Mouse (Mus musculus) forebrain, embryonic 12.5 days (tissue): ENCODE measurements around the gene Znrf2. TPM values are rescaled to one million over a fixed set of nuclear protein-coding genes. Genes with fewer than 3 reads are reported as not detected.

ENCODE experiments used
- ATAC-seq: fragments of 200-750 bp; cut with Nextera tagmentation; 2 replicates; pipeline ENCODE4 v1.8.0; 2017; ENCODE audit warnings: moderate TSS enrichment; ENCODE audit not compliant: low FRiP score
- H3K27ac ChIP-seq: fragments of 300-500 bp; sonication (generic); 2 replicates; pipeline ENCODE4 v1.5.1; 2016; ENCODE audit warnings: mild to moderate bottlenecking
- H3K27me3 ChIP-seq: fragments of 300-500 bp; sonication (generic); 2 replicates; pipeline ENCODE4 v1.6.1; 2016; ENCODE audit warnings: mild to moderate bottlenecking
- H3K36me3 ChIP-seq: fragments of 300-500 bp; sonication (generic); replicated peaks from 2 replicates; pipeline ENCODE4 v1.6.1; 2016; ENCODE audit warnings: mild to moderate bottlenecking
- H3K4me1 ChIP-seq: fragments of 300-500 bp; sonication (generic); 2 replicates; pipeline ENCODE4 v1.6.1; 2016
- H3K4me2 ChIP-seq: fragments of 300-500 bp; sonication (generic); 2 replicates; pipeline ENCODE4 v1.6.1; 2016; ENCODE audit warnings: mild to moderate bottlenecking, moderate library complexity
- H3K4me3 ChIP-seq: fragments of 300-500 bp; sonication (generic); replicated peaks from 2 replicates; pipeline ENCODE4 v1.5.1; 2016; ENCODE audit warnings: mild to moderate bottlenecking
- H3K9ac ChIP-seq: fragments of 300-500 bp; sonication (generic); 2 replicates; pipeline ENCODE4 v1.6.1; 2016; ENCODE audit warnings: mild to moderate bottlenecking
- H3K9me3 ChIP-seq: fragments of 300-500 bp; sonication (generic); 2 replicates; pipeline ENCODE4 v1.6.1; 2016
- WGBS: fragments of 180-500 bp; shearing (Covaris S2); methylation state at CpG from one replicate; pipeline ENCODE4 v1.1.7; 2016; 5-methylcytosine and 5-hydroxymethylcytosine counted together
- polyA plus RNA-seq: library from polyadenylated mRNA; unstranded; fragments of >200 nt; fragmentation: Nextera tagmentation; extraction: Ambion mirVana; gene quantifications from 2 replicates; pipeline ENCODE4 v1.2.1, GENCODE M21; 2016

Gene Znrf2
- polyA plus RNA-seq, 1 experiment from 2014 or later, result 5.6 TPM

GRCm38 (mm10) chr6:54860180-54860579 is 43.5 kb downstream of the Znrf2 start:
- no peaks in the 10 kb centered on the region for H3K9me3 ChIP-seq
- H3K4me2 ChIP-seq, result no peak overlapping the region
- H3K4me1 ChIP-seq, result no peaks in the 10 kb centered on the region
- no peak overlapping the region for H3K27ac ChIP-seq
- no peak for ATAC-seq
- H3K36me3 ChIP-seq, result peaks cover 5% of the 10 kb centered on the region
- no peak overlapping the region for H3K9ac ChIP-seq
- H3K4me3 ChIP-seq, result no peak overlapping the region
- H3K27me3 ChIP-seq, result no peaks in the 10 kb centered on the region

DNA sequence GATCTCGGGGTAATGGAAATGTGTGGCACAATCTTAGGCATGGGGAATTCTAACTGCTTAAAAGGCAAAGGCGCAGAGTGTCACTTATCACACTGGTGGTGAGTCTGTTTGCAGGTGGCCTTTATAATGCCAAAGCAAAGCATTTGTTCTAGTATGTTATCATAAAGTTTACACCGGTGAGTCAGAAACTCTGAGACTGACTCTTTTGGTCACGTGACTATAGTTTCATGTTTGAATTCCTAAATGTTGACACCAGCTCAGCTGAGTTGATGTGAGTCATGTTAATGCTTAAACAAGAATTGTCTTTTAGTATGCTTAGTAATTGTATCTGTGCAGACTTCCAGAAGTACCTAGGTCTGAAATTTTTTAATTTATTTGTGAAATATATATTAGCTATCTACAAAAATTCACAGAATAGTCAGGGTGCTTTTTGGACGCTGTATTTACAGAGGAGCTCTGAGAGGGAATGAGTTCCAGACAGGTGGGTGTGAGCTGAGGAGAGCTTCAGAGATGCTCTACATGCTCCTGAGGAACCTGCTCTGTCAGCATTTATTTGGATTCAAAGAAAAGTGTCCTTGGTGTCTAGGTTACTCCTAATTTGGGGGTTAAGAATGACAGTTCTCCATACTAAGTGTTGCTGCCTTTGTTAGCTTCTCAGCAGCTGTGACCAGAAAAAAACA is 50.2 kb downstream of the Znrf2 start:
- H3K4me2 ChIP-seq, result no peak overlapping the region
- H3K9ac ChIP-seq, result no peak overlapping the region
- no peak overlapping the region for H3K4me3 ChIP-seq
- no peak overlapping the region for H3K27ac ChIP-seq
- no peaks in the 10 kb centered on the region for H3K4me1 ChIP-seq
- H3K9me3 ChIP-seq, result no peaks in the 10 kb centered on the region
- H3K27me3 ChIP-seq, result no peaks in the 10 kb centered on the region
- H3K36me3 ChIP-seq, result peaks cover 5% of the 10 kb centered on the region
- 89% methylated on average over 5 of the region's 5 CpGs for WGBS
- no peak for ATAC-seq

DNA sequence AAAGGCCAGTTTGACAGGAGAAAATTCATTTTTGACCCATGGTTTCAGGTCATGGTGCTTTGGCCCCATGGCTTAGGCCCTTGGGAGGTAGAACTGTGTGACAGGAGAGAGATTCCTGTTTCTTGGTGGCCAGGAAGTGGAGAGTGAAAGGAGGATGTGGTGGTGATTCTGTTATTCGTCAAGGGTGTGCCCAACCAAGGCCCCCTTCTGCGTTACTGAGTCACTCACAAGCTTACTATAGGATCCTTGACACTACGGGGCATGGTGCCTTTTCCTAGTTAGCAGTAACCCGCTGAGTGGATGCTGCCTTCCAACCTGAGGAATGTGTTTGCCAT is 50.7 kb downstream of the Znrf2 start:
- no peak overlapping the region for H3K27ac ChIP-seq
- peaks cover 5% of the 10 kb centered on the region for H3K36me3 ChIP-seq
- H3K9ac ChIP-seq, result no peak overlapping the region
- no peak overlapping the region for H3K4me3 ChIP-seq
- H3K4me2 ChIP-seq, result no peak overlapping the region
- 63% methylated on average over 4 of the region's 4 CpGs for WGBS
- ATAC-seq, result no peak
- no peaks in the 10 kb centered on the region for H3K4me1 ChIP-seq
- H3K9me3 ChIP-seq, result no peaks in the 10 kb centered on the region
- H3K27me3 ChIP-seq, result no peaks in the 10 kb centered on the region

DNA sequence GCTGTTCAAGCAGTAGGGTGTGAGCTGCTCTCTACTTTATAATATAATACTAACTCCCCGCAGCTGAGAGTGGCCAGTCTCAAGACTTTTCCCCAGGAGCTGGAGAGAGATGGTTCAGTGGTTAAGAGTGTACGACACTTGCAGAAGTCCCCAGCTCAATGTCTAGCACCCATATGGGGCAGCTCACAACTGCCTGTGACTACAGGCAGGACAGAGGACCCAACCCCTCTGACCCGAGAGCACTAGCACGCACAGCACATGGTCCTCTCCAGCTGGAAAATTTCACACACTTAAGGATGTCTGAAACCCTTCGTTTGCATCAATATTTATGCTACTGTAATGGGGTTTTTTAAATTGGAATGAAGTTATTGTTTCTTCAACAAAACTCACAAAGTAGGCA is 56.3 kb downstream of the Znrf2 start:
- H3K9ac ChIP-seq, result no peak overlapping the region
- H3K4me1 ChIP-seq, result no peaks in the 10 kb centered on the region
- no peaks in the 10 kb centered on the region for H3K9me3 ChIP-seq
- 88% methylated on average over 5 of the region's 5 CpGs for WGBS
- no peak overlapping the region for H3K4me3 ChIP-seq
- H3K4me2 ChIP-seq, result no peak overlapping the region
- ATAC-seq, result no peak
- no peak overlapping the region for H3K27ac ChIP-seq
- H3K36me3 ChIP-seq, result no peaks in the 10 kb centered on the region
- no peaks in the 10 kb centered on the region for H3K27me3 ChIP-seq

DNA sequence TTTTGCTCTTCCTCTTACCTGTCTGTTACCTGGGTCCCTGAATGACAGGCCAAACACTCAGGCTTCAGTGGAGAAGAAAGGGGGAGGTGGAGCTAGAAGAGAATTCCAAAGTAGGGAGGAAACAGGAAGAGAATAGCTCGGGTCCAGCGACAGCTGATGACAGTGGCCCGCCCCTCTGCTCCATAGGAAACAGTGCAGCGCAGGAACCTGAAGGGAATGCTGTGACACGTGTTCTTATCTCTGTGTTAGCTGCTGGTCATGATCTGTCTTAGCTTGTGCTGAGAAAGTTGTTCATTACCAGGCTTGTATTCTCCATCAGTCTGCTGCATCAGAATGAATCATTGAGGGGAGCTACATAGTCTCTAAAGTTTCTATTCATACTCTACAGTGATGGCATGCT is 60.1 kb downstream of the Znrf2 start:
- Histone ChIP-seq H3K36me3 (no peaks in the 10 kb centered on the region), H3K4me1 (no peaks in the 10 kb centered on the region), H3K4me2 (no peak overlapping the region), H3K9ac (no peak overlapping the region), H3K27ac (no peak overlapping the region), H3K4me3 (no peak overlapping the region), H3K27me3 (no peaks in the 10 kb centered on the region), H3K9me3 (no peaks in the 10 kb centered on the region)
- WGBS, result 55% methylated on average over 5 of the region's 5 CpGs
- ATAC-seq, result no peak

GRCm38 (mm10) chr6:54877651-54878050 is 60.9 kb downstream of the Znrf2 start:
- no peak for ATAC-seq
- H3K4me1 ChIP-seq, result no peaks in the 10 kb centered on the region
- 91% methylated on average over 3 of the region's 3 CpGs for WGBS

GRCm38 (mm10) chr6:54878546-54878945 is 61.8 kb downstream of the Znrf2 start:
- no peak overlapping the region for H3K9ac ChIP-seq
- no peak for ATAC-seq

More at GRCm38 (mm10) chr6:54877651-54878050, 60.9 kb downstream of the Znrf2 start:
- Histone ChIP-seq H3K36me3 (no peaks in the 10 kb centered on the region), H3K9me3 (no peaks in the 10 kb centered on the region), H3K4me2 (no peak overlapping the region), H3K27ac (no peak overlapping the region), H3K4me3 (no peak overlapping the region), H3K9ac (no peak overlapping the region), H3K27me3 (no peaks in the 10 kb centered on the region)

DNA sequence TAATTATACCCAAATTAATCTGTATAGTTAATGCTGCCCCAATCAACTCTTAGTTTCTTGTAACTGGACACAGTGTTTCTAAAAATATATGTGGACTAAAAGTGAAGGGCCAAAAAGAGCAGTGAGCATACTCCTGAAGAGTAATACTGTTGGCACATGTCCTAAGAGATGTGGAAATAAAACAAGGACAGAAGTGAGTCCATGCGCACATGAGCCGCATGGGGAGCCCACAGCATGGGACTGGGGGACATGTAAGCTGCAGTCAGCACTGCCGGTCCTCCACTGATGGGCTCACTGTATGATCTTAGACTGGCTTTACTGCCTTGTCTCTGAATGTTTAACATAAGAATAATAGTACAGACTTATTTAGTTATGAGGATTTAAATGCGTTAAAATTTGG is 63.4 kb downstream of the Znrf2 start:
- Histone ChIP-seq H3K36me3 (no peaks in the 10 kb centered on the region), H3K27me3 (no peaks in the 10 kb centered on the region), H3K4me2 (no peak overlapping the region), H3K9ac (no peak overlapping the region), H3K9me3 (no peaks in the 10 kb centered on the region), H3K27ac (no peak overlapping the region), H3K4me3 (no peak overlapping the region), H3K4me1 (no peaks in the 10 kb centered on the region)
- no peak for ATAC-seq
- WGBS, result 97% methylated on average over 4 of the region's 4 CpGs

More at GRCm38 (mm10) chr6:54878546-54878945, 61.8 kb downstream of the Znrf2 start:
- no peak overlapping the region for H3K4me3 ChIP-seq
- H3K9me3 ChIP-seq, result no peaks in the 10 kb centered on the region
- H3K27me3 ChIP-seq, result no peaks in the 10 kb centered on the region
- no peaks in the 10 kb centered on the region for H3K36me3 ChIP-seq
- no peak overlapping the region for H3K4me2 ChIP-seq
- no peak overlapping the region for H3K27ac ChIP-seq
- H3K4me1 ChIP-seq, result no peaks in the 10 kb centered on the region

DNA sequence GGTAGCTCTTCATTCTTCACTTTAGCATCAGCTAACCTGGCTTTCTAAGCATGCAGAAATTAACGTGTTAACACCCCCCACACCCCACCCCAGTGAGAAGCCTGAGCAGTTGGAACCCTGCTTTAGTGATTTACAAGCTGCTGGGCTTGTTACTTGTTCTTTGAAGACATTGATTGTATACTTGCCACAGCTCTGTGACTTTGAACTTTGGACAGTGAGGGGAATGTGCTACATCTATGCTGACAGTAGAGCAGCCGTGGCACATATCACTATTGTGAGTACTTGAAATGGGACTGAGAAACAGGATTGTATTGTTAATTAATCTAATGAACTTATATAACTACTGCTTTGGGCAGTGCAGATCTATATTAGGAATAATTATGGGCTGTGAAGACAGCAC is 66.7 kb downstream of the Znrf2 start:
- no peaks in the 10 kb centered on the region for H3K36me3 ChIP-seq
- ATAC-seq, result no peak
- H3K4me1 ChIP-seq, result no peaks in the 10 kb centered on the region
- no peak overlapping the region for H3K27ac ChIP-seq
- 80% methylated on average over 2 of the region's 2 CpGs for WGBS
- no peaks in the 10 kb centered on the region for H3K27me3 ChIP-seq
- H3K9me3 ChIP-seq, result no peaks in the 10 kb centered on the region
- no peak overlapping the region for H3K9ac ChIP-seq
- no peak overlapping the region for H3K4me2 ChIP-seq
- no peak overlapping the region for H3K4me3 ChIP-seq

- H3K4me1 ChIP-seq, result peaks cover 5% of the 10 kb centered on the region; the same call in 1 of the 2 replicates
- no peak overlapping the region for H3K9ac ChIP-seq
- H3K4me2 ChIP-seq, result no peak overlapping the region
- no peak overlapping the region for H3K27ac ChIP-seq
- H3K36me3 ChIP-seq, result no peaks in the 10 kb centered on the region
- no peak overlapping the region for H3K4me3 ChIP-seq
- no peaks in the 10 kb centered on the region for H3K9me3 ChIP-seq
- no peak for ATAC-seq
- WGBS, result 50% methylated on average over 7 of the region's 7 CpGs
- H3K27me3 ChIP-seq, result no peaks in the 10 kb centered on the region
Observed at GRCm38 (mm10) chr6:54886195-54886594, 69.5 kb downstream of the Znrf2 start.

DNA sequence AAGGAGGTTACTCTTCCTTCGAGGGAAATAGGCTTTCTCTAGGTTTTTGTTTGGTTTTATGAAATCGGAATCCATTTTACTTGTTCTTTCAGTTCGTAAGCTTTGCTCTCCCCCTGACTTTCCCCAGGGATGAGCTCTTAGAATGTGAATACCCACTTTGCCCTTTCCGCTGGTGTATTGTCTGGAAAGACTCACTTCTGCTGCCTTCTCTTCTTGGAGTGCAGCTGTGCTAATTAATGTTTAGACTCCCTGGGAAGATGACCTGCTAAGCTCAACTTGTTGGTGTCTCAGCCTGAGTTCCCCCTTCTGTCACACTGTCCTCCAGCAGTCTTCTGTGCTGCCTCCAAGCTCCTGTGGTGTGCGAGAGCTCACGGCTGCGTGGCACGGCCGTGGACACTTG is 73.5 kb downstream of the Znrf2 start:
- Histone ChIP-seq H3K4me3 (no peak overlapping the region), H3K36me3 (no peaks in the 10 kb centered on the region), H3K27ac (no peak overlapping the region), H3K4me1 (peaks cover 5% of the 10 kb centered on the region; the same call in 1 of the 2 replicates), H3K27me3 (no peaks in the 10 kb centered on the region), H3K9ac (no peak overlapping the region), H3K9me3 (no peaks in the 10 kb centered on the region), H3K4me2 (no peak overlapping the region)
- ATAC-seq, result no peak
- 34% methylated on average over 9 of the region's 9 CpGs for WGBS

DNA sequence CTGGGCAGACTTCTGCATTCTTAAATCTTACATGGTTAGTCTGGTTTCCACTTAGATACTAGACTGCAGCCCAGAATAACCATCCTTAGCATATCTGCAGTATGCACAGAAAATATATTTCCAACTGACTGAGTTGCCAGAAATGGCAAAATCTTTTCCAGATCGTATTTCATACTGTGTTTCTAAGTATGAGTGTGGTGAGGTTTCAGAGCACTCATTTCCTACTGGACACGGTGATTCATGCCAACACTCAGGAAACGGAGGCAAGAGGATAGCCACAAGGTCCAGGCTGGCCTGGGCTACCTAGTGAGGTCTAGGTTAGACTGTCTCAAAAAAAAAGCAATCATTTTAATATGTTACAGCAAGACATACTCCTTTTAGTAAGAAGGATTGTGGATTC is 74.7 kb downstream of the Znrf2 start:
- H3K9ac ChIP-seq, result no peak overlapping the region
- no peaks in the 10 kb centered on the region for H3K36me3 ChIP-seq
- peaks cover 5% of the 10 kb centered on the region; the same call in 1 of the 2 replicates for H3K4me1 ChIP-seq
- H3K27me3 ChIP-seq, result no peaks in the 10 kb centered on the region
- no peaks in the 10 kb centered on the region for H3K9me3 ChIP-seq
- no peak overlapping the region for H3K27ac ChIP-seq
- ATAC-seq, result no peak
- H3K4me3 ChIP-seq, result no peak overlapping the region
- 88% methylated on average over 3 of the region's 3 CpGs for WGBS
- H3K4me2 ChIP-seq, result no peak overlapping the region

- no peak overlapping the region for H3K4me2 ChIP-seq
Observed at GRCm38 (mm10) chr6:54900256-54900655, 83.5 kb downstream of the Znrf2 start.

More at GRCm38 (mm10) chr6:54900256-54900655, 83.5 kb downstream of the Znrf2 start:
- WGBS, result 74% methylated on average over 2 of the region's 2 CpGs
- Histone ChIP-seq H3K27me3 (no peaks in the 10 kb centered on the region), H3K9ac (no peak overlapping the region), H3K36me3 (no peaks in the 10 kb centered on the region), H3K9me3 (no peaks in the 10 kb centered on the region), H3K4me3 (no peak overlapping the region), H3K27ac (no peak overlapping the region), H3K4me1 (no peaks in the 10 kb centered on the region)
- no peak for ATAC-seq
